Mouse (Mus musculus): ENCODE results near the gene Wnt9b.

GRCm38 (mm10) chr11:103763410-103764163 lies 14.0 kb upstream of the Wnt9b start:
- TF ChIP-seq CTCF (IDR thresholded peaks at IDR 0.05; ENCODE audit: low read depth, low read length): peak; percentile 28; the same call in 1 of the 2 replicates
- no peak for TF ChIP-seq POLR2A (IDR thresholded peaks at IDR 0.05; ENCODE audit: extremely low read depth, insufficient read depth, low read length)
